Mouse (Mus musculus) ES-E14 (cell line): Measurements from ENCODE around the gene Scin. TPM values are rescaled to one million over a fixed set of nuclear protein-coding genes. Genes with fewer than 3 reads are reported as not detected.

Source experiments
- DNase-seq: peaks from one replicate; pipeline ENCODE4 v3.0.0-alpha.2; 2013; ENCODE audit warnings: low read depth, low spot score
- H3K27ac ChIP-seq: 2 replicates; pipeline ENCODE4 v1.5.1; 2012; ENCODE audit warnings: low read depth, mild to moderate bottlenecking, low read length, moderate library complexity, mixed read lengths; ENCODE audit not compliant: poor library complexity, insufficient read depth, severe bottlenecking
- H3K36me3 ChIP-seq: 2 replicates; pipeline ENCODE4 v1.6.1; 2012; ENCODE audit warnings: mild to moderate bottlenecking, low read length, moderate library complexity, mixed read lengths; ENCODE audit not compliant: control insufficient read depth, poor library complexity, insufficient read depth, severe bottlenecking
- H3K4me1 ChIP-seq, 2 experiments: fragments of 150-350 bp in 1 of 2; sonication (generic) in 1 of 2; 2 replicates each; pipeline ENCODE4 v1.6.1; 2012; ENCODE audit warnings: low read length in 2 of 2, mild to moderate bottlenecking in 1 of 2, mixed read lengths in 1 of 2; ENCODE audit not compliant: control insufficient read depth in 2 of 2, insufficient read depth in 2 of 2, poor library complexity in 1 of 2
- H3K4me3 ChIP-seq, 2 experiments: fragments of 150-350 bp in 1 of 2; sonication (generic) in 1 of 2; 2 replicates each; pipeline ENCODE4 v1.5.1; 2012; ENCODE audit warnings: low read length in 2 of 2, low read depth in 1 of 2, mild to moderate bottlenecking in 1 of 2, mixed read lengths in 1 of 2; ENCODE audit not compliant: insufficient read depth in 1 of 2, poor library complexity in 1 of 2, severe bottlenecking in 1 of 2
- H3K9ac ChIP-seq: 2 replicates; pipeline ENCODE4 v1.6.1; 2012; ENCODE audit warnings: low read depth, mild to moderate bottlenecking, low read length, mixed read lengths; ENCODE audit not compliant: poor library complexity, insufficient read depth, severe bottlenecking
- H3K9me3 ChIP-seq: fragments of 150-350 bp; sonication (generic); 2 replicates; pipeline ENCODE4 v1.6.1; 2012; ENCODE audit warnings: low read depth, mild to moderate bottlenecking, low read length; ENCODE audit not compliant: control insufficient read depth, insufficient read depth
- CHD2 ChIP-seq: IDR thresholded peaks from 2 replicates; pipeline ENCODE4 v1.6.1; 2014; ENCODE audit warnings: mild to moderate bottlenecking, low read depth, low read length, inconsistent platforms
- HCFC1 ChIP-seq: IDR thresholded peaks from 2 replicates; pipeline ENCODE4 v1.6.1; 2012; ENCODE audit warnings: low read length, inconsistent platforms, borderline replicate concordance; ENCODE audit not compliant: insufficient read depth
- MAFK ChIP-seq: IDR thresholded peaks from 2 replicates; pipeline ENCODE4 v1.6.1; 2014; ENCODE audit warnings: mild to moderate bottlenecking, low read depth, low read length, inconsistent platforms; ENCODE audit not compliant: insufficient read depth
- ZC3H11A ChIP-seq: IDR thresholded peaks from 2 replicates; pipeline ENCODE4 v1.6.1; 2012; ENCODE audit warnings: low read depth, mild to moderate bottlenecking, inconsistent platforms, low read length, borderline replicate concordance
- ZNF384 ChIP-seq: IDR thresholded peaks from 2 replicates; pipeline ENCODE4 v1.6.1; 2012; ENCODE audit warnings: low read depth, low read length, inconsistent platforms
- in situ Hi-C, 2 experiments: fragments of 600-800 bp; cut with MboI; formaldehyde crosslinking; loops; one replicate each; pipeline ENCODE4 v1.15.1; 2025; ENCODE audit warnings: low sequenced_read_pairs in 2 of 2, inconsistent platforms in 1 of 2; ENCODE audit not compliant: unreplicated experiment in 2 of 2
- total RNA-seq: library from RNA; depleted of rRNA; stranded (reverse); fragments of 300-350 nt; gene quantifications from 2 replicates; pipeline ENCODE4 v1.2.3, GENCODE M21; 2012

Gene Scin
- total RNA-seq, 1 experiment: 0.31 TPM

DNA sequence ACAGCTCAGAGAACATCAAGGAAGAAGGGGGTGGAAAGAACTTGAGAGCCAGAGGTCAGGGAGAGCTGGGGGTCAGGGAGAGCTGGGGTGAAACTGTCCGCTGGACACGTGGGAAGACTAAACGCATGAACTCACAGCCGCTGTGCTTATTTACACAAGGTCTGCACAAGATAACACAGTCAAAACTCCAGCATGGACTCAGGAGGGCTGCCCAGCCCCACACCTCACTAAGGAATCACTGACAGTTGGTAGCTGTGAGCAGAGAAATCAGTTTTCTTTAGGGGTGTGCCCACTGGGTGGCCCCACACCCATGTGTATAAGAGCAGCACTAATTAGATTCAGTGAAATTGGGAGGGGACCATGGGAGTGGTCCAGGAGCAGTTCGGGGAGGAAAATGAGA lies 27.2 kb downstream of the Scin start:
- TF ChIP-seq HCFC1: no peak
- no peak for TF ChIP-seq CHD2
- TF ChIP-seq ZNF384: no peak
- no peak for TF ChIP-seq MAFK
- no peak for TF ChIP-seq ZC3H11A
- Histone ChIP-seq H3K9ac (no peak overlapping the region), H3K4me3 (no peak overlapping the region), H3K9me3 (no peaks in the 10 kb centered on the region), H3K27ac (no peak overlapping the region), H3K36me3 (no peaks in the 10 kb centered on the region), H3K4me1 (0 out of 4 replicates have a peak, but pooled peaks cover 0 to 2% of the 10 kb centered on the region in 2 experiments)
- DNase-seq: no peak
- in situ Hi-C loops: no loop called here

DNA sequence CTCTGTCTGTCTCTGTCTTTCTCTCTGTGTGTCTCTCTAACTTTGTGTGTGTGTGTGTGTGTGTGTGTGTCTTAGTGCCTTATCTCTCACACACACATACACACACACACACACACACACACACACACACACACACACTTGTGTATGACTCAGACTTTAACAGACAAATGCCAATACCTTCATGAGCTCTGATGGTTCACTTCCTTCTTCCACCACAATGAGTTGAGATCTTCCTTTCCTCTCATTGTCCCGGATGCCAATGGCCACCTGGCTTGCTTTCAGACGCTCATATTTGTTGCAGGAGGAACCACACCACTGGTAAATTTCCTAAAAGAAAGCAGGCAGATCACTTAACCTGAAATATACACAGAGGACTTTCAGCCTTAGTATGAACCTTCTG lies 29.3 kb downstream of the Scin start:
- Histone ChIP-seq H3K9ac (no peak overlapping the region), H3K9me3 (no peaks in the 10 kb centered on the region), H3K36me3 (no peaks in the 10 kb centered on the region), H3K27ac (no peak overlapping the region), H3K4me1 (0 out of 4 replicates have a peak, but pooled peaks cover 0 to 2% of the 10 kb centered on the region in 2 experiments), H3K4me3 (no peak overlapping the region)
- no peak for TF ChIP-seq HCFC1
- no peak for TF ChIP-seq CHD2
- TF ChIP-seq ZC3H11A: no peak
- no peak for TF ChIP-seq MAFK
- TF ChIP-seq ZNF384: no peak
- in situ Hi-C loops: no loop called here
- DNase-seq: no peak

DNA sequence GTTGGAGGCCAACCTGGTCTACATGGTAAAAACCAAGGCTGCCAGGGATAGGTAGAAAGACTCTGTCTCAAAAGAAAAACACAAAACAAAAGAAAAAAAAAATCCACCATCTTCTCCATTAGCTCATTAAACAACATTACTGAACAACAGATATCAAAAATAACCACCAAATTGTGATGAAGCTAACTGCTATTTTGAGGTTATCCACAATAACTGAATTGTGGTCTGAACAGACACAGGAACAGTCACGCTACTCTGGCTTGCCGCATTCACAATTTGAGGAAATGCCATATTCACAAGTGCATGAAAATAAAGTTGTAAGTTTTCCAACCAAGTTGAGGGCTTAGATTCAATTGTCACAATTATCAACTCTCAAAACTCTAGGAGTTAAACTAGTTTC lies 31.7 kb downstream of the Scin start:
- in situ Hi-C loops: no loop called here
- Histone ChIP-seq H3K9me3 (no peaks in the 10 kb centered on the region), H3K4me1 (0 out of 4 replicates have a peak, but pooled peaks cover 0 to 2% of the 10 kb centered on the region in 2 experiments), H3K27ac (no peak overlapping the region), H3K4me3 (no peak overlapping the region), H3K36me3 (no peaks in the 10 kb centered on the region), H3K9ac (no peak overlapping the region)
- DNase-seq: no peak
- no peak for TF ChIP-seq HCFC1

DNA sequence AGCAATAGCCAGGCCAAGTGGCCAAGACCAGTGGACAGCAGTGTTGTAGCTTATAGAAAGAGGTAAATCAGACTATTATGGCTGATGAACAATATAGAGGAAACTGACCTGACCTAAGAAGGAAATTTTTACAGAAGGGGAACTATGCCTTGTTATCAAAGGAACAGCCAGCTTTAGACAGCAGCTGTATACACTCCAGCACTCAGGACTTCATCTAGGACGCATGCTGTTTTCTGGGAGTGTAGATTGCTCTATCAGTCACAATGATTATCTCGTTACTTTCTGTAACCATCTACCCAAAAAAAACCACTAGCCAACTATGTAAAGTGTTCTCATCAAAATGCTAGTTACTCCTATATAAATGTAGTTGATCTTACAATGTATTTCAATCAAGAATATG lies 34.6 kb downstream of the Scin start:
- no peak overlapping the region for H3K4me3 ChIP-seq
- TF ChIP-seq CHD2 (no peak), MAFK (no peak), ZNF384 (no peak), ZC3H11A (no peak), HCFC1 (no peak)
- no peak for DNase-seq

DNA sequence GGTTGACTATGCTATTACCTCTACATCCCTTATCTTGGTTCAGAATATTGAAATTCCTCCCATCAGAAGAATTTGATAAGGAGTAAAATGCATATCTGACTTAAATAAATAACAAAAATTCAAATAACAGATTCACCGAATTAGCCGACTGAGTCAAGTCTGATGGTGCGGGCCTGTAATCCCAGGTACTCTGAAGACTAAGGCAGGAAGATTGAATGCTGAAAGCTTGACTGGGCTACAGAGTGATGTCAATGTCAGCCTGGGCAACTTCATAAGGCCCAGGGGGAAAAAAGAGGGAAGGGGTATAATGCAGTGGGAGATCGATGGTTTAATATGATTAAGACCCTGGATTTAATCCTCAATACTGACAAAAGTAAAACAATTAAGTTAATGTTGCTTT lies 36.6 kb downstream of the Scin start:
- in situ Hi-C loops: no loop called here
- TF ChIP-seq CHD2: no peak
- no peak for TF ChIP-seq ZC3H11A
- no peak for TF ChIP-seq HCFC1
- TF ChIP-seq MAFK: no peak
- Histone ChIP-seq H3K27ac (no peak overlapping the region), H3K4me1 (no peaks in the 10 kb centered on the region), H3K9ac (no peak overlapping the region), H3K9me3 (no peaks in the 10 kb centered on the region), H3K36me3 (no peaks in the 10 kb centered on the region), H3K4me3 (no peak overlapping the region)
- DNase-seq: no peak

More for the DNA sequence above, 34.6 kb downstream of the Scin start:
- Histone ChIP-seq H3K4me1 (no peaks in the 10 kb centered on the region), H3K27ac (no peak overlapping the region), H3K9me3 (no peaks in the 10 kb centered on the region), H3K36me3 (no peaks in the 10 kb centered on the region), H3K9ac (no peak overlapping the region)
- in situ Hi-C loops: no loop called here
